Mouse (Mus musculus): Measurements from ENCODE around the gene Gpr4.

DNA sequence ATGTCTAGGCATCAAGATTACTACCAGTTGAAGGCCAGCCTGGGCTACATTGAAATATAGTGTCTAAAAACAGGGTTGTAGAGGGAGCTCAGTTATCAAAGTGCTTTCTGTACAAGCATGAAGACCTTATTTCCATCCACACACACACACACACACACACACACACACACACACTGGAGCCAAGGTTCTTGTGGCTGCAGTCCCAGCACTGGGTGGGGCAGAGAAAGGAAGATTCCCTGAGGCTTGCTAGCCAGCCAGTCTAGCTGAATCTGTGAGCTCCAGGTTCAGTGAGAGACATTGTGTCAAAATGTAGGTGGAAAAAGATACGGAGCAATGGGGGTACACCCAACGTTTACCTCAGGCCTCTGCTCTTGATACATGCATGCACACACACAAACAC, 28.1 kb upstream of the Gpr4 start:
- TF ChIP-seq EP300 (optimal IDR thresholded peaks at IDR 0.05) (no peak), CTCF (IDR thresholded peaks at IDR 0.05; ENCODE audit: low read depth) (no peak)

Measured in stomach, postnatal 0 days (tissue).